Mouse (Mus musculus) stomach, postnatal 0 days (tissue): ENCODE measurements around the gene Iapp. TPM values are rescaled to one million over a fixed set of nuclear protein-coding genes. Genes with fewer than 3 reads are reported as not detected.

Experiments used
- ATAC-seq: fragments of 200-750 bp; cut with Nextera tagmentation; 2 replicates; pipeline ENCODE4 v1.8.0; 2017; ENCODE audit not compliant: low FRiP score, low TSS enrichment
- DNase-seq: peaks from one replicate; pipeline ENCODE4 v3.0.0-alpha.2; 2016; ENCODE audit warnings: low spot score
- H3K27ac ChIP-seq: fragments of 300-500 bp; sonication (generic); replicated peaks from 2 replicates; pipeline ENCODE4 v1.5.1; 2014; ENCODE audit warnings: mild to moderate bottlenecking, control low read depth
- H3K27me3 ChIP-seq: fragments of 300-500 bp; sonication (generic); 2 replicates; pipeline ENCODE4 v1.6.1; 2014; ENCODE audit warnings: low read length; ENCODE audit not compliant: control insufficient read depth, insufficient read depth
- H3K36me3 ChIP-seq: fragments of 300-500 bp; sonication (generic); 2 replicates; pipeline ENCODE4 v1.6.1; 2014; ENCODE audit warnings: low read length, mixed read lengths; ENCODE audit not compliant: control insufficient read depth, insufficient read depth
- H3K4me1 ChIP-seq: fragments of 300-500 bp; sonication (generic); replicated peaks from 2 replicates; pipeline ENCODE4 v1.6.1; 2014; ENCODE audit warnings: antibody characterized with exemption; ENCODE audit not compliant: control insufficient read depth, insufficient read depth
- H3K4me2 ChIP-seq: fragments of 300-500 bp; sonication (generic); replicated peaks from 2 replicates; pipeline ENCODE4 v1.6.1; 2014; ENCODE audit warnings: low read depth, mild to moderate bottlenecking, control low read depth, moderate library complexity
- H3K4me3 ChIP-seq: fragments of 300-500 bp; sonication (generic); 2 replicates; pipeline ENCODE4 v1.5.1; 2014; ENCODE audit warnings: low read depth, low read length, control low read depth
- H3K9ac ChIP-seq: fragments of 300-500 bp; sonication (generic); 2 replicates; pipeline ENCODE4 v1.6.1; 2014; ENCODE audit warnings: mild to moderate bottlenecking, low read length, control low read depth, mixed read lengths
- H3K9me3 ChIP-seq: fragments of 300-500 bp; sonication (generic); 2 replicates; pipeline ENCODE4 v1.6.1; 2016; ENCODE audit warnings: low read length; ENCODE audit not compliant: control insufficient read depth
- CTCF ChIP-seq: IDR thresholded peaks from 2 replicates; pipeline ENCODE4 v1.5.1; 2016; ENCODE audit warnings: antibody characterized with exemption, low read depth, mild to moderate bottlenecking, moderate library complexity
- EP300 ChIP-seq: optimal IDR thresholded peaks from 2 replicates; pipeline ENCODE3; 2016; ENCODE audit warnings: antibody characterized with exemption
- WGBS: fragments of 180-500 bp; shearing (Covaris S2); extraction: QIAGEN DNeasy Blood & Tissue Kit; methylation state at CpG from one replicate; pipeline ENCODE4 v1.1.7; 2014; 5-methylcytosine and 5-hydroxymethylcytosine counted together
- polyA plus RNA-seq: library from polyadenylated mRNA; unstranded; fragments of >200 nt; fragmentation: Nextera tagmentation; extraction: Ambion mirVana; gene quantifications from 2 replicates; pipeline ENCODE4 v1.2.1, GENCODE M21; 2015

Iapp gene
- polyA plus RNA-seq, 1 experiment from 2014 or later: 0.87 TPM

- H3K27me3 ChIP-seq: no peaks in the 10 kb centered on the region
- no peaks in the 10 kb centered on the region for H3K4me1 ChIP-seq
Measured at GRCm38 (mm10) chr6:142317106-142317505, 18.9 kb downstream of the Iapp start.

DNA sequence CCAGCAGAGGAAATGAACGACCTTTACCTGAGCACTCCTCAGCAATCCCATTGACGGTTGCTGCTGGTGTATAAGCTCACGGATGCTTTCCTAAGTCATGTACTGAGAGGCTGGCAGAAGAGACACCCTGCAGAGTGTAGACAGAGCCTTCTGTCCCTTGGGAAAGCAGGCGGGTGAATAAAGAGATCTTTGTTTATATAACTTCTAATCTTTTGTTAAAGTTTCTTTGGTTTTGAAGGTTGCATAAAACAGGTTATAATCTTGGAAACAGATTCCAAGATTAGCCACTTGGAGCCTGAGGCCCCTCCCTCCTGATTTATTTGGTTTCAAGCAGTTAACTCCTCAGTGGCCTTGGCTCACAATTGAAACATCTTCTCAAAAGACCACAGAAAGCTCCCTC lies 24.7 kb downstream of the Iapp start, which contains the start of gene Slco1a5:
Gene Slco1a5, minus strand, starts transcription at position 101 of the 400 bp plus-strand sequence.
- TF ChIP-seq EP300 (no peak), CTCF (no peak)
- 20% methylated on average over 4 of the region's 4 CpGs for WGBS
- no peaks in the 10 kb centered on the region for H3K4me1 ChIP-seq
- H3K27me3 ChIP-seq: no peaks in the 10 kb centered on the region
- H3K27ac ChIP-seq: no peak within 1 kb of the TSS
- ATAC-seq (no peak), DNase-seq (no peak)
- H3K9me3 ChIP-seq: no peaks in the 10 kb centered on the region
- H3K4me3 ChIP-seq: no peak within 1 kb of the TSS
- no peak within 1 kb of the TSS for H3K4me2 ChIP-seq
- H3K9ac ChIP-seq: no peak within 1 kb of the TSS
- no peaks in the 10 kb centered on the region for H3K36me3 ChIP-seq

More at GRCm38 (mm10) chr6:142317106-142317505, 18.9 kb downstream of the Iapp start:
- no peak overlapping the region for H3K4me3 ChIP-seq
- H3K9me3 ChIP-seq: no peaks in the 10 kb centered on the region
- no peak overlapping the region for H3K4me2 ChIP-seq
- no peak overlapping the region for H3K9ac ChIP-seq
- TF ChIP-seq EP300 (no peak), CTCF (no peak)
- ATAC-seq: no peak
- DNase-seq: no peak
- H3K36me3 ChIP-seq: no peaks in the 10 kb centered on the region
- no peak overlapping the region for H3K27ac ChIP-seq

DNA sequence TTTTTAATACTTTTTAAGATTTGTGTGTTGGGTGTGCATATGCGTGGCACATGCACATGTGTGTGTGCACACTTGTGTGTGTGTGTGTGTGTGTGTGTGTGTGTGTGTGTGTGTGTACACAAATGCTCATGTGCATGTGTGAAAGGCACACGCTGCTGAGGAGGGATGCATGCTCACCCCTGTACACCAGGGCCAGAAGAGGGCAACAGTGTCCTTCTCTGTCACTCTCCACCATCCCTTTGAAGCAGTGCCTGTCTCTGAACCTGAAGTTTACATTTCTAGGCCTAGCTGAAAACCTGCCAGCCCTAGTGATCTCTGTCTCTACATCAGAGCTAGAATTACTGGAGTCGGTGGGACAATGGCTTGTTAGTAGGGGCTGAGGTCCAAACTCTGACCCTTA lies 28.4 kb downstream of the Iapp start:
- WGBS: 82% methylated on average over 3 of the region's 3 CpGs
- Histone ChIP-seq H3K36me3 (no peaks in the 10 kb centered on the region), H3K4me3 (no peak overlapping the region), H3K27me3 (no peaks in the 10 kb centered on the region), H3K4me1 (no peaks in the 10 kb centered on the region), H3K27ac (no peak overlapping the region), H3K4me2 (no peak overlapping the region), H3K9me3 (no peaks in the 10 kb centered on the region), H3K9ac (no peak overlapping the region)
- DNase-seq: no peak
- TF ChIP-seq CTCF (peak; percentile 51), EP300 (no peak)
- ATAC-seq: no peak

- H3K9me3 ChIP-seq: no peaks in the 10 kb centered on the region
- DNase-seq (no peak), ATAC-seq (no peak)
- no peaks in the 10 kb centered on the region for H3K4me1 ChIP-seq
- no peaks in the 10 kb centered on the region for H3K36me3 ChIP-seq
- H3K27ac ChIP-seq: no peak overlapping the region
- no peak overlapping the region for H3K4me2 ChIP-seq
- H3K27me3 ChIP-seq: no peaks in the 10 kb centered on the region
- 47% methylated on average over 1 of the region's 1 CpGs for WGBS
- no peak overlapping the region for H3K9ac ChIP-seq
- TF ChIP-seq CTCF: no peak
- TF ChIP-seq EP300: no peak
- no peak overlapping the region for H3K4me3 ChIP-seq
Measured at GRCm38 (mm10) chr6:142329201-142329600, 31.0 kb downstream of the Iapp start.

DNA sequence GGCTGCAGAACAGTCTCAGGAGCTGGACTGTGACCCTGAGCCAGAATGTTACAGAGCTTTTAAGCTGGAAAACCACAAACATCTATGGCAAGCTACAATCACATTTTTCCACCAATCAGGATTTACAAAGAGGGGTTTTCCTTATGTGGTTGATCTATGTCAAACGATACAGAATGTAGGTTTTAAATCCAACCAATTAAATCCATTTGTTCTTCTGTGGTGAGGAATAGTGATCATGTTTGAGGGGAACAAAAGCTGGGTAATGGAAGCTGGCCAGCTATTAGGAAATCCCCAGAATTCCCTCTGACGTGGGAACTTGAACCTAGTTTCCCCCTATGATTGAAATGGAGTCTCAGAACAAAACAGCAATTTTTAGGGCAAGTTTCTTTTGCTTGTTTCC lies 40.7 kb downstream of the Iapp start:
- no peaks in the 10 kb centered on the region for H3K36me3 ChIP-seq
- H3K4me3 ChIP-seq: no peak overlapping the region
- no peak overlapping the region for H3K9ac ChIP-seq
- no peaks in the 10 kb centered on the region for H3K9me3 ChIP-seq
- WGBS: 58% methylated on average over 2 of the region's 2 CpGs
- TF ChIP-seq CTCF: no peak
- no peak for TF ChIP-seq EP300
- no peak for DNase-seq
- H3K27ac ChIP-seq: peak overlapping the region; percentile 40; the same call in 1 of the 2 replicates
- ATAC-seq: no peak
- H3K27me3 ChIP-seq: no peaks in the 10 kb centered on the region
- no peaks in the 10 kb centered on the region for H3K4me1 ChIP-seq
- no peak overlapping the region for H3K4me2 ChIP-seq

DNA sequence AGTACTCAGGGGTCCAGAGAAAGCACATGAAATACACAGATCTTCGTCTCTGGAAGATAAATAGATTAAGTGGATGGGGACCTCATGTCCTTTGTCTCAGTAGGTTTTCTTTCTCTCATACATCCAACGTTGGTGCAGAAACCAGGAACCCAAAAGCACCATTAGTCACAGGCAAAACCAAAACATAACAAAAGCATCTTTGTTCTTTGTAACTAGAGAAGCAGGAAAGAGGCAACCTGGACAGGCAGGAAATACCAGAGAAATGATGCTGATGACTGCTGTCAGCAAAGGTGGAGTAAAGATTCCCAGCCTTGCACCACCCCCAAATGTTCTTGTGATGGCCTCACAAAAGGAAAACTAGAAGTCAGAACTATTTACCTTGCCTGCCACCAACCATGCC lies 41.4 kb downstream of the Iapp start:
- H3K36me3 ChIP-seq: no peaks in the 10 kb centered on the region
- TF ChIP-seq EP300 (no peak), CTCF (no peak)
- no peak overlapping the region for H3K4me3 ChIP-seq
- 27% methylated on average over 2 of the region's 2 CpGs for WGBS
- H3K9me3 ChIP-seq: no peaks in the 10 kb centered on the region
- H3K27ac ChIP-seq: peak overlapping the region; percentile 40; the same call in 1 of the 2 replicates
- H3K4me1 ChIP-seq: no peaks in the 10 kb centered on the region
- H3K4me2 ChIP-seq: no peak overlapping the region
- ATAC-seq (no peak), DNase-seq (no peak)
- H3K9ac ChIP-seq: no peak overlapping the region
- no peaks in the 10 kb centered on the region for H3K27me3 ChIP-seq
